Mouse (Mus musculus): ENCODE data around the gene Ctnnb1. TPM values are rescaled to one million over a fixed set of nuclear protein-coding genes. Genes with fewer than 3 reads are reported as not detected.
A peak's percentile ranks its signal among the peaks of the same experiment; 100 is the strongest.

The Ctnnb1 gene
- polyA plus RNA-seq, 1 experiment from 2014 or later, result 103 TPM

DNA sequence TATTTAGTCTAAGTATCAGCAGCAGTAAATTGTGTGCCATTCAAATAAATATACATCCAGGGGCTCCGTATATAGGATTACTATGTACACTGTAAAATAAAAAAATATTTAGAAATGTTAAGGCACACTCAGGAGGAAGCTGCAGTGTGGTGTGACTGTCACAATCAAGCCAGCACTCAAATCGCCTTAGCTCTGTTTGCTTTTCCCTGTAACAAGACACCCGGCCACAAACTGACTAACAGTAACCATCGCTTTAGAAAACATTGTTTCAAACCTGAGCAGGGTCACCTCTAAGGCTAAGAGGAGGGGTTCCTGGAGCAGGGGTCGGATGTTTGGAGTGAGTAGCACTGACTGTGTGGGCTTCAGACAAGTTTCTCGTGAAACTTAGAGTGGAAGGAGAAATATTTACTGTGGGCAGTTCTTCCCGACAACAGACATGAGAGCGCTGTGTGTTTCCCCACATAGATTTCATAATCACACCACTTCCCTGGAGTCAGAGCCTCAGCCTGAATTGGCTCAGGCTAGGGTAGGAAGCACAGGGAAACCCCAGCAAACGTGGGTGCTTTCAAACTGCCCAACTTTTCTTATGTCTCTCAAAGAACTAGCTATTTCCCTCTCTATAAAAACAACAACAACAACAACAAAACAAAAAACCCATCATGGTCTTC, 1.9 kb upstream of the Ctnnb1 start:
- Histone ChIP-seq H3K4me2 (0 out of 2 replicates have a peak overlapping the region, but pooled peaks have one; percentile 8), H3K27me3 (0 out of 2 replicates have a peak, but pooled peaks cover 6% of the 10 kb centered on the region), H3K4me3 (replicated peaks) (no peak overlapping the region), H3K9me3 (replicated peaks) (no peaks in the 10 kb centered on the region), H3K9ac (no peak overlapping the region), H3K4me1 (replicated peaks) (no peaks in the 10 kb centered on the region), H3K36me3 (no peaks in the 10 kb centered on the region), H3K27ac (no peak overlapping the region)
- DNase-seq (no peak), ATAC-seq (ENCODE audit: low read depth) (no peak)
- 29% methylated on average over 9 of the region's 9 CpGs for WGBS (ENCODE audit: insufficient replicate concordance)

GRCm38 (mm10) chr9:120930021-120930420, 1.0 kb downstream of the Ctnnb1 start:
- ATAC-seq (ENCODE audit: low read depth) (no peak), DNase-seq (no peak)
- Histone ChIP-seq H3K27me3 (0 out of 2 replicates have a peak, but pooled peaks cover 5% of the 10 kb centered on the region), H3K4me1 (replicated peaks) (peaks cover 12% of the 10 kb centered on the region), H3K4me2 (no peak overlapping the region), H3K9ac (no peak overlapping the region), H3K36me3 (no peaks in the 10 kb centered on the region), H3K27ac (no peak overlapping the region), H3K4me3 (replicated peaks) (no peak overlapping the region), H3K9me3 (replicated peaks) (no peaks in the 10 kb centered on the region)
- 88% methylated on average over 12 of the region's 12 CpGs for WGBS (ENCODE audit: insufficient replicate concordance)

GRCm38 (mm10) chr9:120930811-120931210, 1.8 kb downstream of the Ctnnb1 start:
- WGBS (ENCODE audit: insufficient replicate concordance), result 72% methylated on average over 8 of the region's 8 CpGs
- DNase-seq, result no peak

GRCm38 (mm10) chr9:120932371-120932770, 3.4 kb downstream of the Ctnnb1 start:
- no peak overlapping the region for H3K4me2 ChIP-seq
- H3K9me3 ChIP-seq (replicated peaks), result no peaks in the 10 kb centered on the region
- ATAC-seq (ENCODE audit: low read depth) (no peak), DNase-seq (no peak)
- H3K27ac ChIP-seq, result no peak overlapping the region
- H3K4me1 ChIP-seq (replicated peaks), result peaks cover 35% of the 10 kb centered on the region
- no peak overlapping the region for H3K9ac ChIP-seq
- H3K36me3 ChIP-seq, result peaks cover 2% of the 10 kb centered on the region; the same call in 1 of the 2 replicates
- WGBS (ENCODE audit: insufficient replicate concordance), result 77% methylated on average over 6 of the region's 6 CpGs
- no peaks in the 10 kb centered on the region for H3K27me3 ChIP-seq
- H3K4me3 ChIP-seq (replicated peaks), result no peak overlapping the region

More at GRCm38 (mm10) chr9:120930811-120931210, 1.8 kb downstream of the Ctnnb1 start:
- Histone ChIP-seq H3K4me1 (replicated peaks) (peaks cover 19% of the 10 kb centered on the region), H3K4me3 (replicated peaks) (no peak overlapping the region), H3K9ac (no peak overlapping the region), H3K9me3 (replicated peaks) (no peaks in the 10 kb centered on the region), H3K27me3 (no peaks in the 10 kb centered on the region), H3K27ac (no peak overlapping the region), H3K36me3 (no peaks in the 10 kb centered on the region), H3K4me2 (no peak overlapping the region)
- no peak for ATAC-seq (ENCODE audit: low read depth)

DNA sequence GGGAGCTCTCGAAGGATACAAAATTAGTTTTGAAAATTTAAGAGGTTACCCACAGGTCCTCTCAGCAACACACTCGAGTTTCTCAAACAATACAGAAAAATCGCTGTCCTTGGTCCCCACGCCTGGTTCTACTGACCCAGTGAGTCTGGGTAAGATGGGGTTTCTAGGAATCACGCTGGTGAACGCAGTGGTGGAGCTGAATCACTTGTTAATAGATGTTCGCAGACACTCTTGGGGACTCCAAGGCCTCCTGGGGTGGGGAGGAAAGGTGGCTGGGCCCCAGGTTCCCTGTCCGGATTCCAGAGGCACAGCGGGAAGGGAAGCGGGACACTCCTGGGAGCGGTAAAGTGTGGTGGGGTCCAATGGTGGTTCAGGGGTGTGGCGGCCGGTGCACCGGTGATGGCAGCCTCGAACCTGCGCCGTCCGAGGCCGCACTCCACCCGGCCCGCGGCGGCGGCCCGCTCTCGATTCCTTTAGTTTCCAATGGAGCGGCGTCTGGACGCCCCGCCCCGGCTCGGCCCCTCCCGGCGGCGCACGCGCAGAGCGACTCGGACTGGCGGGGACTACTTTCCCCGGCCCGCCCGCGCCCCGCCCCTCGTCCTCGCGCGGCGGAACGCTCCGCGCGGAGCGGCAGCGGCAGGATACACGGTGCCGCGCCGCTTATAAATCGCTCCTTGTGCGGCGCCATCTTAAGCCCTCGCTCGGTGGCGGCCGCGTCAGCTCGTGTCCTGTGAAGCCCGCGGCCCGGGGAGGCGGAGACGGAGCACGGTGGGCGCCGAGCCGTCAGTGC, 4.0 kb downstream of the Ctnnb1 start:
- peak overlapping the region; percentile 90 for H3K4me2 ChIP-seq
- no peaks in the 10 kb centered on the region for H3K9me3 ChIP-seq (replicated peaks)
- H3K27ac ChIP-seq, result peak overlapping the region; percentile 85
- H3K36me3 ChIP-seq, result peaks cover 8% of the 10 kb centered on the region
- H3K27me3 ChIP-seq, result no peaks in the 10 kb centered on the region
- ATAC-seq (ENCODE audit: low read depth) (peak; percentile 88), DNase-seq (peak; percentile 94)
- H3K4me3 ChIP-seq (replicated peaks), result peak overlapping the region; percentile 91
- H3K9ac ChIP-seq, result peak overlapping the region; percentile 95
- WGBS (ENCODE audit: insufficient replicate concordance), result 6% methylated on average over 68 of the region's 78 CpGs
- H3K4me1 ChIP-seq (replicated peaks), result peaks cover 41% of the 10 kb centered on the region

- ATAC-seq (ENCODE audit: low read depth) (peak; percentile 70), DNase-seq (no peak)
- Histone ChIP-seq H3K4me2 (peak overlapping the region; percentile 90), H3K4me1 (replicated peaks) (peaks cover 47% of the 10 kb centered on the region), H3K36me3 (peaks cover 12% of the 10 kb centered on the region), H3K4me3 (replicated peaks) (peak overlapping the region; percentile 91), H3K9ac (peak overlapping the region; percentile 95), H3K27ac (peak overlapping the region; percentile 85), H3K27me3 (no peaks in the 10 kb centered on the region), H3K9me3 (replicated peaks) (no peaks in the 10 kb centered on the region)
- WGBS (ENCODE audit: insufficient replicate concordance), result under 1% methylated on average over 19 of the region's 58 CpGs
These were observed 4.5 kb downstream of the Ctnnb1 start for GRCm38 (mm10) chr9:120933587-120933885.

DNA sequence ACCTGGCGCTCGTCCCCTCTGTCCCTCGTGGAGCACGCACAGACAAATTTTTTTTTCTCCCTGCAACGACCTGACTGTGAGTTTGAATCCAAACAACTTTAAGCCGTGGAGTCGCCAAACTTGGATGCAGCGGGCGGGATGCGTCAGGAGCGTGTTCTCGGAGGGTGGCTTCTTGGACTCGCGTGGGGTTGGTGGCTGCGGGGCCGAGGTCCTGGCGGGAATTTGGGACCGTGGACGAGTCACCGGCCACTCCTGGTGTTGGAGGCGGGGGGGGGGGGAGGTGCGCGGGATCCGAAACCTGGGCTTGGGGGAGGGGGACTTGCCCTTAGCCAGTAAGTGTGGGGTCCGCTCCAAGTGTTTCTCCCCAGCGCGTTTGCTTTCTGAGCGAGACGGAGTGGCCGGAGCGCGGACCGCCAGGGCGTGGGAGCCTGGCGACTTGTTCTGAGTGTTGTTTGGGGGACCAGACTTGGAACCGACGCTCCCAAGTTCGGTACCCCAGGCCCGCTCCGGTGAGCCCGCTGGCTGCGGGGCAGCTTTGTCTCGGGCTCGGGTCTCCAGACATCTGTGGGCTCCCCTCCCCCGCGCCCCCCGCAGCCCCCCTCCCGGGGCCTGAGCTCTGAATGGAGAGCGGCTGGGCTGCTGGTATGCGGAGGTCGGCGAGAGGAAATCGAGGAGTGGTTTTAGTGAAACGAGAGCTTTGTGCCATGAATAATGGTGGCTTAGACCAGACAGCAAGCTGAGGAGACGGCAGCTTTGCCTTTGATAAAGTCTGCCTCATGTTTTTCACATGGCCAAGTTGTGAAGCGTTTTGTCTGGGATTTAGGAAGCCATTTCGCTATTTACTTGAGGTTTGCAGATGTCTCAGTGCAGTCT, 5.1 kb downstream of the Ctnnb1 start:
- H3K9me3 ChIP-seq (replicated peaks), result no peaks in the 10 kb centered on the region
- H3K9ac ChIP-seq, result peak overlapping the region; percentile 95
- ATAC-seq (ENCODE audit: low read depth), result no peak
- under 1% methylated on average over 57 of the region's 57 CpGs for WGBS (ENCODE audit: insufficient replicate concordance)
- peak overlapping the region; percentile 85 for H3K27ac ChIP-seq
- peak overlapping the region; percentile 91 for H3K4me3 ChIP-seq (replicated peaks)
- peaks cover 52% of the 10 kb centered on the region for H3K4me1 ChIP-seq (replicated peaks)
- H3K36me3 ChIP-seq, result peaks cover 12% of the 10 kb centered on the region
- H3K4me2 ChIP-seq, result peak overlapping the region; percentile 90
- no peaks in the 10 kb centered on the region for H3K27me3 ChIP-seq
- peak; percentile 34 for DNase-seq

DNA sequence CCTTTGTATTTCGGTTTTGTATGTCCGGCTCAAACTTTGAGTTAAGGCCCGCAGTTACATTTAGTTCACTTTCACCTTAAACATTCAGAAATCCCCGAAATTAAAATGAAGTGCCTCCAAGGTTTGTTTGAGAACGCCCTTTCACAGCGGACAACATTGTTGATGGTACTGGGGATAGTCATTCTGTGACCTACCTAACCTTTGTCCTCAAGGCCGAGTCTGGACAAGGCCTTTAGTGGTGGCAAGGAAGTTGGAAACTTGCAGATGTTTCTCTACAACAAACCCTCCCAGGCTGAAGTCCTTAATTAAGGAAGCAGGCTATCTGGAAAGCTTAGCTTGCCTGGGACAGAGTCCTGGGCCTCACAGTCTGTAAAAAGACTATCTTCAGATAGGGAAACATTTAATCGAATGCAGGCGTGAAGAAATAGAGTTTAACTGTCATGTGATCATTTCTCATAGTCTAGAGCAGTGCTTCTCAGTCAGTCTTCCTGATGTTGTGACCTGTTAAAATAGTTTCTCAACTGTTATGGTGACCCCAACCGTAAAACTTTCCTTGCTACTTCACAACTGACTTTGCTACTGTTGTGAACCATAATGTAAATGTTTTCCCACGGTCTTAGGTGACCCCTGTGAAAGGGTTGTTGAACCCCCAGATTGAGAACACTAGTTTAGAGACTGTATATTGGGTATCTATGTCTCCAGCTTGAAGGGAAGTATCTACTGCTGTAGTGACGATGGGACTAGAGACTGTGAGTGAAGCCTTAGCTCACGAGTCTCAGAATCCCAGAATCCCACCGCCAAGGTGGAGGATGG, 6.0 kb downstream of the Ctnnb1 start:
- Histone ChIP-seq H3K27me3 (no peaks in the 10 kb centered on the region), H3K9me3 (replicated peaks) (no peaks in the 10 kb centered on the region), H3K36me3 (peaks cover 20% of the 10 kb centered on the region), H3K4me1 (replicated peaks) (peaks cover 61% of the 10 kb centered on the region), H3K4me2 (peak overlapping the region; percentile 90), H3K9ac (peak overlapping the region; percentile 95), H3K27ac (peak overlapping the region; percentile 85), H3K4me3 (replicated peaks) (peak overlapping the region; percentile 91)
- 8% methylated on average over 14 of the region's 14 CpGs for WGBS (ENCODE audit: insufficient replicate concordance)
- DNase-seq (no peak), ATAC-seq (ENCODE audit: low read depth) (peak; percentile 21; the same call in 1 of the 2 replicates)

DNA sequence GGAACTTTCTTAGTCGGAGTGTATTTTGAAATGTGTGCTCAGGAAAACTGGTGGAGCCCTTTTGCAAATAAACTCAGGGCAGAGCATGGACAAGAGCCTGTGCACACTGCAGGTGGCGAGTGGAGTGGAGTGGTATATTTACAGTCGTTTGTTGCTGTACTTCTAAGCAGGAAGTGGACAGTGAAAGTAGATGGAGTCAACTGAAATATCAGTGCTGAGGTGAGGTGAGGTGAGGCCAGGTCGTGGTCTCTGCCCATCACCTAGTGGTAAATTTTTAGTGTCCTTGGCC, 6.6 kb downstream of the Ctnnb1 start:
- ATAC-seq (ENCODE audit: low read depth) (no peak), DNase-seq (no peak)
- Histone ChIP-seq H3K9me3 (replicated peaks) (no peaks in the 10 kb centered on the region), H3K27me3 (no peaks in the 10 kb centered on the region), H3K27ac (peak overlapping the region; percentile 85), H3K9ac (peak overlapping the region; percentile 95), H3K4me2 (peak overlapping the region; percentile 90), H3K4me3 (replicated peaks) (peak overlapping the region; percentile 91), H3K4me1 (replicated peaks) (peaks cover 66% of the 10 kb centered on the region), H3K36me3 (peaks cover 24% of the 10 kb centered on the region)
- WGBS (ENCODE audit: insufficient replicate concordance), result 23% methylated on average over 4 of the region's 4 CpGs

- WGBS (ENCODE audit: insufficient replicate concordance), result 24% methylated on average over 8 of the region's 8 CpGs
- peak overlapping the region; percentile 95 for H3K9ac ChIP-seq
These were observed 7.3 kb downstream of the Ctnnb1 start for GRCm38 (mm10) chr9:120936351-120936750.

More at GRCm38 (mm10) chr9:120936351-120936750, 7.3 kb downstream of the Ctnnb1 start:
- Histone ChIP-seq H3K27ac (no peak overlapping the region), H3K4me2 (peak overlapping the region; percentile 90), H3K27me3 (no peaks in the 10 kb centered on the region), H3K9me3 (replicated peaks) (no peaks in the 10 kb centered on the region), H3K4me3 (replicated peaks) (peak overlapping the region; percentile 91), H3K4me1 (replicated peaks) (peaks cover 74% of the 10 kb centered on the region), H3K36me3 (peaks cover 32% of the 10 kb centered on the region)
- ATAC-seq (ENCODE audit: low read depth) (no peak), DNase-seq (no peak)

All from liver, embryonic 13.5 days (tissue).